Mouse (Mus musculus) CH12.LX (cell line): ENCODE data around the gene Hipk3.

Source experiments
- CTCF ChIP-seq, 2 experiments: IDR thresholded peaks in 1 of 2; conservative IDR thresholded peaks in 1 of 2; 2 replicates each; pipeline ENCODE4 v1.5.1; 2011 to 2012; ENCODE audit warnings: low read depth in 2 of 2, low read length in 2 of 2, improper control_type of control experiment in 1 of 2, inconsistent platforms in 1 of 2, mild to moderate bottlenecking in 1 of 2, moderate library complexity in 1 of 2
- MAX ChIP-seq: IDR thresholded peaks from 2 replicates; pipeline ENCODE4 v1.6.1; 2011; ENCODE audit warnings: low read length, improper control_type of control experiment
- RAD21 ChIP-seq: IDR thresholded peaks from 2 replicates; pipeline ENCODE4 v1.6.1; 2011; ENCODE audit warnings: low read depth, mild to moderate bottlenecking, low read length, improper control_type of control experiment, moderate library complexity
- RCOR1 ChIP-seq: conservative IDR thresholded peaks from 2 replicates; pipeline ENCODE4 v1.6.1; 2012; ENCODE audit warnings: low read depth, mild to moderate bottlenecking, inconsistent platforms, low read length, improper control_type of control experiment
- UBTF ChIP-seq: IDR thresholded peaks from 2 replicates; pipeline ENCODE4 v1.6.1; 2012; ENCODE audit warnings: low read depth, mild to moderate bottlenecking, inconsistent platforms, low read length, improper control_type of control experiment, moderate library complexity
- ZKSCAN1 ChIP-seq: IDR thresholded peaks from 2 replicates; pipeline ENCODE4 v1.6.1; 2012; ENCODE audit warnings: low read depth, inconsistent platforms, low read length, improper control_type of control experiment, borderline replicate concordance

DNA sequence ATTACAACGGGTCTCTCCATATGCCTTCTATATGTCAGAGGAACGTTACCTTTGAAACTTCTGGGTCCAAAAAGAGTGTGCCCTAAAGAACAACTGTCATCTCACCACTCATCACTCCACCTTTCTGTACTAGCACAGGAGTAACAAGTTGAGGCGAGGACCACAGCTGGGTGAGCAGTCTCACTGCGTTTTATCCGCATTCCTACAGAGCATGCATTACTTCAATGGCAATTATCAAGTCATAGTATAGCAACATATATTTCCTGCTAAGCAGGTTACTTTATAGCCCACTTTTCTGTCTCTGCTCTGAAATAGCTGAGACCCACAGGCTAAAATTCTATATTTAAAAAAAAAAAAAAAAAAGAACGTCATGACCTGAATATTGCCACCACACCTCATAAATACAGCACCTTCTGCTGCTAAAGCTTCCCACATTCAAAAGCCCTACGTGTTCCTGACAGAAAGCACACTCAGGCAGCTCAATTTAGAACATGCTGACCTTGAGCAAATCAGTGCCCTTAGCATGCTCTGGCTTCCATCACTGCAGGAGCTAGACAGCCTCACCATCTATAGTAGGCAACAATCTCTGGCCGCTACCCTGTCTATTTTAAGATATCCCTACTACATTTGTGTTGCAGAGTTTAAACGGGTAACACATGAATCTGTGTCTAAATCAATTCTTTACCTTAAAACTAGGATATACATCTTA, 27.2 kb downstream of the Hipk3 start:
- TF ChIP-seq CTCF (conservative IDR thresholded peaks at IDR 0.05 in 1 of 2, IDR thresholded peaks at IDR 0.05 in 1 of 2; ENCODE audit: low read depth in 2 of 2, low read length in 2 of 2), result no peak
- no peak for TF ChIP-seq UBTF
- no peak for TF ChIP-seq RCOR1
- TF ChIP-seq MAX, result no peak
- no peak for TF ChIP-seq RAD21
- TF ChIP-seq ZKSCAN1, result no peak
